Mouse (Mus musculus): ENCODE results near the gene Rnf167.

- TF ChIP-seq POLR2A (IDR thresholded peaks at IDR 0.05; ENCODE audit: borderline replicate concordance, insufficient read depth, low read length) (no peak), CTCF (IDR thresholded peaks at IDR 0.05; ENCODE audit: borderline replicate concordance, insufficient read depth, low read depth, low read length) (no peak)
These were observed 31.1 kb downstream of the Rnf167 start for GRCm38 (mm10) chr11:70678092-70678491.

Measured in cerebellum, adult 2 months (tissue).